Mouse (Mus musculus) hindbrain, embryonic 15.5 days (tissue): ENCODE data around the gene Pllp. TPM values are rescaled to one million over a fixed set of nuclear protein-coding genes. Genes with fewer than 3 reads are reported as not detected.

Source experiments
- ATAC-seq: fragments of 200-750 bp; cut with Nextera tagmentation; 2 replicates; pipeline ENCODE4 v1.8.0; 2017; ENCODE audit warnings: low read depth, moderate number of reproducible peaks, moderate TSS enrichment; ENCODE audit not compliant: low FRiP score
- H3K27ac ChIP-seq: fragments of 300-500 bp; sonication (generic); replicated peaks from 2 replicates; pipeline ENCODE4 v1.5.1; 2015; ENCODE audit warnings: mild to moderate bottlenecking, inconsistent platforms
- H3K27me3 ChIP-seq: fragments of 300-500 bp; sonication (generic); 2 replicates; pipeline ENCODE4 v1.6.1; 2015; ENCODE audit warnings: control low read depth, inconsistent platforms
- H3K36me3 ChIP-seq: fragments of 300-500 bp; sonication (generic); 2 replicates; pipeline ENCODE4 v1.6.1; 2015; ENCODE audit warnings: control low read depth, inconsistent platforms
- H3K4me1 ChIP-seq: fragments of 300-500 bp; sonication (generic); replicated peaks from 2 replicates; pipeline ENCODE4 v1.6.1; 2015; ENCODE audit warnings: control low read depth, inconsistent platforms
- H3K4me2 ChIP-seq: fragments of 300-500 bp; sonication (generic); 2 replicates; pipeline ENCODE4 v1.6.1; 2015; ENCODE audit warnings: moderate library complexity, mild to moderate bottlenecking, inconsistent platforms
- H3K4me3 ChIP-seq: fragments of 300-500 bp; sonication (generic); 2 replicates; pipeline ENCODE4 v1.5.1; 2015; ENCODE audit warnings: mild to moderate bottlenecking, inconsistent platforms
- H3K9ac ChIP-seq: fragments of 300-500 bp; sonication (generic); 2 replicates; pipeline ENCODE4 v1.6.1; 2015; ENCODE audit warnings: inconsistent platforms
- H3K9me3 ChIP-seq: fragments of 300-500 bp; sonication (generic); 2 replicates; pipeline ENCODE4 v1.6.1; 2016; ENCODE audit warnings: control low read depth, inconsistent platforms
- WGBS: fragments of 180-500 bp; shearing (Covaris S2); methylation state at CpG from one replicate; pipeline ENCODE4 v1.1.7; 2015; 5-methylcytosine and 5-hydroxymethylcytosine counted together
- polyA plus RNA-seq: library from polyadenylated mRNA; unstranded; fragments of >200 nt; fragmentation: Nextera tagmentation; extraction: Ambion mirVana; gene quantifications from 2 replicates; pipeline ENCODE4 v1.2.1, GENCODE M21; 2015

The Pllp gene
- polyA plus RNA-seq, 1 experiment from 2014 or later: 1.7 TPM

- H3K4me2 ChIP-seq: no peak overlapping the region
- H3K27ac ChIP-seq: no peak overlapping the region
- H3K36me3 ChIP-seq: peaks cover 51% of the 10 kb centered on the region
- 78% methylated on average over 5 of the region's 5 CpGs for WGBS
- no peaks in the 10 kb centered on the region for H3K27me3 ChIP-seq
- ATAC-seq: no peak
- no peaks in the 10 kb centered on the region for H3K9me3 ChIP-seq
- H3K4me1 ChIP-seq: no peaks in the 10 kb centered on the region
- no peak overlapping the region for H3K4me3 ChIP-seq
- H3K9ac ChIP-seq: no peak overlapping the region
Measured at GRCm38 (mm10) chr8:94674384-94674783, 21.7 kb downstream of the Pllp start.

GRCm38 (mm10) chr8:94666456-94667308, 29.4 kb downstream of the Pllp start, which contains the start of gene Arl2bp:
TSS of gene Arl2bp (plus strand) at chr8:94666600.
- Histone ChIP-seq H3K9me3 (no peaks in the 10 kb centered on the region), H3K36me3 (peaks cover 27% of the 10 kb centered on the region), H3K4me3 (peak within 1 kb of the TSS; percentile 84), H3K4me1 (peaks cover 19% of the 10 kb centered on the region), H3K27me3 (no peaks in the 10 kb centered on the region), H3K4me2 (peak within 1 kb of the TSS; percentile 83), H3K9ac (peak within 1 kb of the TSS; percentile 93), H3K27ac (peak within 1 kb of the TSS; percentile 95)
- ATAC-seq: peak; percentile 98
- under 1% methylated on average over 74 of the region's 74 CpGs for WGBS

- 83% methylated on average over 2 of the region's 2 CpGs for WGBS
- Histone ChIP-seq H3K27me3 (no peaks in the 10 kb centered on the region), H3K9me3 (no peaks in the 10 kb centered on the region), H3K4me2 (no peak overlapping the region), H3K36me3 (peaks cover 23% of the 10 kb centered on the region), H3K4me3 (no peak overlapping the region), H3K27ac (no peak overlapping the region), H3K9ac (no peak overlapping the region), H3K4me1 (peaks cover 19% of the 10 kb centered on the region)
- ATAC-seq: no peak
Measured at GRCm38 (mm10) chr8:94664722-94665121, 31.4 kb downstream of the Pllp start.

GRCm38 (mm10) chr8:94660418-94660817, 35.7 kb downstream of the Pllp start:
- 77% methylated on average over 4 of the region's 4 CpGs for WGBS
- no peak overlapping the region for H3K4me2 ChIP-seq
- ATAC-seq: no peak

GRCm38 (mm10) chr8:94658031-94658430, 38.0 kb downstream of the Pllp start:
- no peak for ATAC-seq
- Histone ChIP-seq H3K27me3 (no peaks in the 10 kb centered on the region), H3K4me1 (no peaks in the 10 kb centered on the region), H3K4me2 (no peak overlapping the region), H3K4me3 (no peak overlapping the region), H3K27ac (no peak overlapping the region), H3K9me3 (no peaks in the 10 kb centered on the region), H3K36me3 (peaks cover 64% of the 10 kb centered on the region), H3K9ac (no peak overlapping the region)
- 91% methylated on average over 2 of the region's 2 CpGs for WGBS

More at GRCm38 (mm10) chr8:94660418-94660817, 35.7 kb downstream of the Pllp start:
- Histone ChIP-seq H3K9ac (no peak overlapping the region), H3K27ac (no peak overlapping the region), H3K9me3 (no peaks in the 10 kb centered on the region), H3K4me1 (no peaks in the 10 kb centered on the region; the same call in 1 of the 2 replicates), H3K27me3 (no peaks in the 10 kb centered on the region), H3K4me3 (no peak overlapping the region), H3K36me3 (peaks cover 44% of the 10 kb centered on the region)

GRCm38 (mm10) chr8:94654994-94655393, 41.1 kb downstream of the Pllp start:
- Histone ChIP-seq H3K27me3 (no peaks in the 10 kb centered on the region), H3K9me3 (no peaks in the 10 kb centered on the region), H3K9ac (no peak overlapping the region), H3K27ac (no peak overlapping the region), H3K4me1 (no peaks in the 10 kb centered on the region), H3K36me3 (peaks cover 68% of the 10 kb centered on the region), H3K4me2 (no peak overlapping the region), H3K4me3 (no peak overlapping the region)
- no peak for ATAC-seq

- Histone ChIP-seq H3K9ac (no peak overlapping the region), H3K4me3 (no peak overlapping the region), H3K27ac (no peak overlapping the region), H3K4me1 (no peaks in the 10 kb centered on the region), H3K36me3 (peaks cover 70% of the 10 kb centered on the region), H3K9me3 (no peaks in the 10 kb centered on the region), H3K4me2 (no peak overlapping the region), H3K27me3 (no peaks in the 10 kb centered on the region)
- 89% methylated on average over 3 of the region's 3 CpGs for WGBS
- no peak for ATAC-seq
Measured at GRCm38 (mm10) chr8:94652951-94653350, 43.1 kb downstream of the Pllp start.

- no peaks in the 10 kb centered on the region for H3K9me3 ChIP-seq
- no peak overlapping the region for H3K27ac ChIP-seq
- no peak for ATAC-seq
- no peak overlapping the region for H3K4me3 ChIP-seq
- peaks cover 67% of the 10 kb centered on the region for H3K36me3 ChIP-seq
- no peaks in the 10 kb centered on the region for H3K4me1 ChIP-seq
- H3K9ac ChIP-seq: no peak overlapping the region
- H3K4me2 ChIP-seq: no peak overlapping the region
- 39% methylated on average over 3 of the region's 3 CpGs for WGBS
- H3K27me3 ChIP-seq: no peaks in the 10 kb centered on the region
Measured at GRCm38 (mm10) chr8:94649496-94649895, 46.6 kb downstream of the Pllp start.

GRCm38 (mm10) chr8:94646165-94646564, 49.9 kb downstream of the Pllp start:
- 92% methylated on average over 3 of the region's 3 CpGs for WGBS
- H3K27me3 ChIP-seq: no peaks in the 10 kb centered on the region
- H3K36me3 ChIP-seq: peaks cover 66% of the 10 kb centered on the region
- no peak overlapping the region for H3K4me2 ChIP-seq
- no peak for ATAC-seq
- H3K9me3 ChIP-seq: no peaks in the 10 kb centered on the region
- H3K9ac ChIP-seq: no peak overlapping the region
- no peak overlapping the region for H3K27ac ChIP-seq
- H3K4me1 ChIP-seq: no peaks in the 10 kb centered on the region
- H3K4me3 ChIP-seq: no peak overlapping the region

- no peak for ATAC-seq
- WGBS: 59% methylated on average over 1 of the region's 1 CpGs
- H3K36me3 ChIP-seq: peaks cover 75% of the 10 kb centered on the region
Measured at GRCm38 (mm10) chr8:94645202-94645601, 50.9 kb downstream of the Pllp start.

GRCm38 (mm10) chr8:94641938-94642337, 54.1 kb downstream of the Pllp start:
- Histone ChIP-seq H3K4me1 (no peaks in the 10 kb centered on the region), H3K36me3 (peaks cover 88% of the 10 kb centered on the region), H3K27ac (no peak overlapping the region), H3K4me2 (no peak overlapping the region), H3K9ac (no peak overlapping the region), H3K27me3 (no peaks in the 10 kb centered on the region), H3K9me3 (no peaks in the 10 kb centered on the region), H3K4me3 (no peak overlapping the region)
- 92% methylated on average over 3 of the region's 3 CpGs for WGBS
- no peak for ATAC-seq

More at GRCm38 (mm10) chr8:94645202-94645601, 50.9 kb downstream of the Pllp start:
- no peak overlapping the region for H3K9ac ChIP-seq
- H3K4me1 ChIP-seq: no peaks in the 10 kb centered on the region
- no peak overlapping the region for H3K4me2 ChIP-seq
- no peak overlapping the region for H3K4me3 ChIP-seq
- no peaks in the 10 kb centered on the region for H3K9me3 ChIP-seq
- H3K27me3 ChIP-seq: no peaks in the 10 kb centered on the region
- no peak overlapping the region for H3K27ac ChIP-seq

GRCm38 (mm10) chr8:94641183-94641582, 54.9 kb downstream of the Pllp start:
- Histone ChIP-seq H3K27me3 (no peaks in the 10 kb centered on the region), H3K4me2 (no peak overlapping the region), H3K4me3 (no peak overlapping the region), H3K27ac (no peak overlapping the region), H3K4me1 (no peaks in the 10 kb centered on the region), H3K9ac (no peak overlapping the region), H3K36me3 (peaks cover 88% of the 10 kb centered on the region), H3K9me3 (no peaks in the 10 kb centered on the region)
- WGBS: 88% methylated on average over 2 of the region's 2 CpGs
- ATAC-seq: no peak
